14 mouse cellular contexts compared by ENCODE assay signal in the genomic region with DNA sequence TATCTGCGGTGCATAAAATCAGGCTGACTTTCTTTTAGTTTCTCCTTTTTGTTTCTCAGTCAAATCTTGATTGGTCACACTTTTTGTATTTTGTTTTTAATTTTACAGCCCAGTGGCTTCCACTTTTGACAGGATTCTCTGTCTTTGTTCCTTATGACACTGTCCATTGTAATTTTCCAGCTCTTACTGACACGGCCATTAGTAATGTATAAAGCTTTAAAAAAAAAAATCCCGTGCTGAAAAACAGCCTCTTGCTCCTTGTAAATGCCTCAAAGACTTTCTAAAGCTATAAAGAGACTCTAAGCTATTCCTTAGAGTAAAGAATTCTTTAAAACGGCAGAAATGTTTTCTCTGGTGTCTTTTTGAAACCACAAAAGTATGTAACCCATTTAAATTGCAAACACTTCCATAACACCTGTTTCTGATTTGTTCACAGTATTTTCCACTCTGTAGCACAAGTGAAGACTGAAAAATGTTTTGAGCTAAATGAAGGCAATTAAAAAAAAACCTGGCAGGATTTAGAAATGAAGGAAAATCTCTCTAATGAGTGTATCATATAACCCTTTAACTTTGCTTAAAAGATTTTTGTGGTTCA.
DNase-seq lines count a peak whose midpoint lies in the region; ATAC-seq and TF ChIP-seq lines count a peak whose summit lies in the region.
"Had no signal": no experiment of that assay in that cellular context is flagged by ENCODE, and none has a peak within 500 bp of the region (broad histone marks: within the 10 kb centered on the region; RNA-seq: fewer than 3 reads in every experiment).

No protein-coding gene starts in this region.

- H3K9me3 ChIP-seq in neural tube, embryonic 12.5 days: no peaks in the 10 kb centered on the region
- no peaks in the 10 kb centered on the region for H3K9me3 ChIP-seq in hindbrain, postnatal 0 days (ENCODE audit: low read length)
- H3K9me3 ChIP-seq: heart, embryonic 13.5 days had no signal

- H3K27ac ChIP-seq in neural tube, embryonic 12.5 days: no peak overlapping the region
- no peak overlapping the region for H3K27ac ChIP-seq in hindbrain, postnatal 0 days
- H3K27ac ChIP-seq: heart, embryonic 13.5 days; kidney, postnatal 0 days had no signal

- no peak for TF ChIP-seq CTCF in hindbrain, postnatal 0 days (IDR thresholded peaks at IDR 0.05; ENCODE audit: low read depth)

- 11% methylated on average over 4 of the region's 4 CpGs for whole genome bisulfite sequencing in neural tube, embryonic 12.5 days
- 8% methylated on average over 4 of the region's 4 CpGs for WGBS in hindbrain, postnatal 0 days

- peak; percentile 43 for DNase-seq in embryo, embryonic 10.5 days (ENCODE audit: low spot score)
- DNase-seq in embryo, embryonic 10 days (ENCODE audit: low spot score): no peak
- DNase-seq in neural tube, embryonic 10.5 days (ENCODE audit: extremely low spot score, low spot score): no peak
- peak; percentile 33 for DNase-seq in hindbrain, postnatal 0 days (ENCODE audit: low spot score)
- no peak for DNase-seq in lung, postnatal 36 days
- no peak for DNase-seq in spleen, postnatal 4 days (ENCODE audit: low spot score in 2 of 2)
- DNase-seq in urinary bladder, postnatal 4 days (ENCODE audit: low spot score in 2 of 2): no peak
- DNase-seq: gastrocnemius, postnatal 10 days; lung, adult 18-20 months; right cerebral cortex, adult 18-20 months had no signal

- no peak overlapping the region for H3K4me2 ChIP-seq in neural tube, embryonic 12.5 days (replicated peaks)
- no peak overlapping the region for H3K4me2 ChIP-seq in hindbrain, postnatal 0 days (ENCODE audit: low read depth, low read length)
- H3K4me2 ChIP-seq: heart, embryonic 13.5 days had no signal

- ATAC-seq in neural tube, embryonic 12.5 days (ENCODE audit: low FRiP score, low read depth): peak; percentile 39; the same call in 1 of the 2 replicates
- ATAC-seq in hindbrain, postnatal 0 days: peak; percentile 67
- ATAC-seq: inflammation-experienced regulatory T-cells, adult 6 months had no signal

- H3K4me3 ChIP-seq in neural tube, embryonic 12.5 days: no peak overlapping the region
- no peak overlapping the region for H3K4me3 ChIP-seq in hindbrain, postnatal 0 days (ENCODE audit: low read length)
- H3K4me3 ChIP-seq: heart, embryonic 13.5 days had no signal

- no peak overlapping the region for H3K9ac ChIP-seq in neural tube, embryonic 12.5 days
- no peak overlapping the region for H3K9ac ChIP-seq in hindbrain, postnatal 0 days (replicated peaks; ENCODE audit: low read length)
- H3K9ac ChIP-seq: heart, embryonic 13.5 days had no signal

- no peaks in the 10 kb centered on the region for H3K4me1 ChIP-seq in neural tube, embryonic 12.5 days
- no peaks in the 10 kb centered on the region for H3K4me1 ChIP-seq in hindbrain, postnatal 0 days (ENCODE audit: insufficient read depth, low read length)
- H3K4me1 ChIP-seq: heart, embryonic 13.5 days had no signal

- no peaks in the 10 kb centered on the region for H3K36me3 ChIP-seq in neural tube, embryonic 12.5 days
- no peaks in the 10 kb centered on the region for H3K36me3 ChIP-seq in hindbrain, postnatal 0 days (ENCODE audit: insufficient read depth, low read length)

- H3K27me3 ChIP-seq in neural tube, embryonic 12.5 days (replicated peaks): no peaks in the 10 kb centered on the region
- no peaks in the 10 kb centered on the region for H3K27me3 ChIP-seq in hindbrain, postnatal 0 days (ENCODE audit: insufficient read depth, low read length)
- H3K27me3 ChIP-seq: heart, embryonic 13.5 days had no signal

Comparison
In these comparisons a context has a peak if more than half of its experiments do, and no peak if none do; other contexts are left out.
1. DNase-seq: peak in embryo, embryonic 10.5 days (single experiment) and hindbrain, postnatal 0 days (single experiment); none in embryo, embryonic 10 days (single experiment), neural tube, embryonic 10.5 days (single experiment), lung, postnatal 36 days (single experiment), spleen, postnatal 4 days (0 of 2) and urinary bladder, postnatal 4 days (0 of 2).